Mouse (Mus musculus) embryo, embryonic 9.5 days (tissue): ENCODE results near the gene Oxa1l.

ENCODE experiments used
- DNase-seq: peaks from one replicate; pipeline ENCODE4 v3.0.0-alpha.2; 2017; ENCODE audit errors: extremely low spot score

Oxa1l gene

DNA sequence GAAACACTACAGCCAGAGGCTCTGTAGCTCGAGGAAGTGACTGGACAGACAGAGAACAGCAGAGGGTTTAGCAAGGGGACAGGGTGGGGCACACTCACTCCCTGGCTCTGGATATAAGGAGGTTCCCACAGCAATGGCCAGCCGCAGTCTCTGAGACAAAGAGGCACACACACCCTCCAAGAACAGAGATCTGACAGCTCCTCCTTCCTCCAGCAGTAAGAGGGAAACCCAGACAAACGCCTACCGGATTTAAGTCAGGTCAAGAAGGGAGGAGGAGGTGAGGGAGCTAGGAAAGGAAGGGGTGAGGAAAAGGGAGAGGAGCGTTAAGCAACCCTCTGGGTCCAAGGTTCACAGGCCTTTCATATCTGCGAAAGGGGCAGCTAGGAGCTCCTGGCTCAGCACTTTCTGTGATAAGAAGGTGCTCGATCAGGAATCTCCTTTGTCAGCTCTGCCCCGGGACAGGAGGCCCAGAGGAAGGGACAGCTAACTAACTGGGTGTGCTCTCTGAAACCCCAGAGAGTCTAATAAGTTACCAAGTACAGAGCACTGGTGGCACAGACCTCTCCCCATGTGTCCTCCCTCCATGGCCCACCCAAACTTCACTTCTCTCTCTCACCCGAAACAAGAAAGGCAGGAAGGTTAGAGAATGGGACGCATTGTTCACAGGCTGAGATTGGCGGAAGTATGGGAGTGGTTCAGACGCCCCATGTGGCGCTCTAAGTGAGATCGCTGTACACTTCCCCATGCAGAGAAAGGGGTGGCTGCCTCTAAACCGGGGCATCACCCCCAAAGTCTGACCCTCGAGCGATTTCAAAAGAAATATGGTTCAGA is 49.6 kb downstream of the Oxa1l start:
- DNase-seq, result no peak

DNA sequence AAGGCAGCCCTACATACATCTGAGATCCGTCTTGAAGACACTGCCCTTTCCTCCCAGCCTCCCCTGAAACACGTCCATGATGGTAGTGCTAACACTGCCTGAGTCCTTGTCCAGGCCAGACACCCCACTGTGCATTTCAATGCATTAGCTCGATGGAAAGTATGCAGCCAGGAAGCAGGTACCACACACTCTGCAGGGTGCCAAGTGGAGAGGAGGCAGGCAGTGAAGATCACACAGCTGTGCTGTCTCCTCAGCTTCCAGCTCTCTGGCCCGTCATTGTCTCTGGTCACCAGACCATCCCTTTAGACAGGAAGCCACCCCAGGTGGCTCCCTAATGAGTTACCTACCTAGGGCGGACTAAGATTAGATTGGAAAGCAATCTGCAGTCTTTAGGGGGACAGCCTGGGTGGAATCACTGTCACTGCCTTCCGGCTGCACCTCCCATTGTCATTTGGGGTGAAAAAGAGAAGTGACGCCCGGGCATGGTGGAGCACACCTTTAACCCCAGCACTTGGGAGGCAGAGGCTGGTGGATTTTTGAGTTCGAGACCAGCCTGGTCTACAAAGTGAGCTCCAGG is 51.5 kb downstream of the Oxa1l start:
- no peak for DNase-seq

DNA sequence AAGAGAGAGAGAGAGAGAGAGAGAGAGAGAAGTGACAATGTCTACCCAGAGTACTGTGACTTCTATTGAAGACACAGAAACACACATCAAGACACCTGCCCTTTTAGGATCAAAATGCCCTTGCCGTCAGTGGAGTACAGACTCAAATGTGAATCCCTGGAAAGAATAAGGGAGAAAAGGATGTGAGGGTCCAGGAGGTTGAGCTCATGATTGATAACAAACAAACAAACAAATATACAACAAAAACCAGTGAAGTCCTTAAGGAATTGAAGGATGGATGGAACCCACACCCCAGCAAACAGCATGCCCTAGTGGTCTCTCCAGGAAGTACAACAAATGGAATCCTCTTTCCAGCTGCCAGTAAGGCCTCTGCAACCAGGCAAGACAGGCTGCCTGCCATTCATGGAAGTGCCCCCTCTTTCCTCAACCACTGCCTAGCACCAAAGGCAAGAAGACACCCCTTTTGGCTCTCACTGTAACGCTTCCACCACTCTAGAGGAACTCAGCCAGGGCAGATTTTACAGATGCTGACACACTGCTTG is 52.1 kb downstream of the Oxa1l start:
- DNase-seq, result peak; percentile 67

DNA sequence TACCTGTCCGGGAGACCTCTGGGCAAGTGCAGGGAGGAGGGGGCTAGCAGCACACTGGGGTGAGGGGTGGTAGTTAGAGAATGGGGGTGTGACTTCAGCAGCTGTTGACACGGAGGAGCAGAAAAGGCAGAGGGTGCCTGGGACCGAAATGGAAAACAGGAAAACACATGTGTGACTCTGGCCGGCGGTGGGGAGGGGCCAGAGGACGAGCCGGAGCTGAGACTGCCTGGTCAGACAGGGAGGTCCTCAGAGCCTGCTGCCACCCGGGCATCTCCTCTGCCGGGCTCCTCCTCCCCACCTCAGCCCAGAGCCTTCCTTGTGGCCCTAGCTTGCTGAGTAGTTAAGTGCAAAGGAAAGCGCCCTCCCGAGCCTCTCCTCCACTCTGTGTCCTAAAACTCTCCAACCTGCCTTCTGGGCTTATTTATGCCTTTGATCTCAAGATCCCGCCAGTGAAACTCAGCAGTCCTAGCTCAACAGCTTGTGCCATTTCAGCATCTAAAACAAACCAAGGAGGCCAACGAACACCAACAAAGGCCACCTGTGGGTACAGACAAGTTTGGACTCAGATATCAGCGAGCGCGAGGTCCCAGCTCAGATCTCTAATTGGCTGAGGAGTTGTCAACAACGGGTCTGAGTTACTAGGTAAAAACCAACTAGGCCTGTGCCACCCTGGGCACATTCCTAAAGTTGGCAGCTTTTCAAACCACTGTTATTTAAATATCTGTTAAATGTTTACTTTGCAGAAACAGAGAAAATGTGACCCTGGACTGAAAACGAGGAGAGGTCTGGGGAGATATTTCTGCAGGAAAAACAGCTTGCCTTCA is 53.5 kb downstream of the Oxa1l start:
- DNase-seq, result no peak

DNA sequence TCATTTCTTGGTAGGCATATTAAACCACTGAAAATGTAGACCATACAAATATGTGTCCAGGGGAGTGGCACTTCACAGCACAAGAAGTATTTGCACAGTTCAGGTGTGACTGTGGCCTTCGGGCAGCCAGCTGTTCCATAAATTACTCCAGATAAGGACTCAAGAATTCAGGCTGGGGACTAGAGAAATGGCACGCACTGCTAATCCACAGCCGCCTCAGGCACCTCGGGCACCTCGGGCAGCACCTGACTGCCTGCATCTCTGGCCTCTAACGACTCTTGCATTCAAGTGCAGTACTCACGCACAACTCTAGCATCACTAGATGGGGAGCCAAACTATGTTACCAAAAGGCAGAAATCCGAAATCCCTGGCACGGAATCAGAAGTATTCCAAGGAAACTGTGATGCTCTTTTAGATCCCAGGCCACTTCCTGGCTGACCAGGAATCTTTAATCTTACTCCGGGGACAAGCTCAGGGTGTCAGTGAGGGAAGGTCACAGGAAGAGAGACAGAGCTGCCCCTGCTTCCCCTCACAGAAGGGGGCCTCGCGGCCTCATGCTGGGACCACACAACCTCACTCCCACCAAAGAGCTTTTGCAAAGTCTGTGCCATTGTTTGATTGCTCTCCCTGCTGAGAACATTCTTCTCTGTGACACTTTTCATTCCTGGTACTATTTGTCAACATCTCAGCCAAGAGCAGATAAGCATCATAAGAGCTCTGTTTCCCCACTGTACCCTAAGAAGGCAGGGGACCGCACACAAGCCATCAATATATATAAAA is 54.8 kb downstream of the Oxa1l start:
- DNase-seq, result no peak

DNA sequence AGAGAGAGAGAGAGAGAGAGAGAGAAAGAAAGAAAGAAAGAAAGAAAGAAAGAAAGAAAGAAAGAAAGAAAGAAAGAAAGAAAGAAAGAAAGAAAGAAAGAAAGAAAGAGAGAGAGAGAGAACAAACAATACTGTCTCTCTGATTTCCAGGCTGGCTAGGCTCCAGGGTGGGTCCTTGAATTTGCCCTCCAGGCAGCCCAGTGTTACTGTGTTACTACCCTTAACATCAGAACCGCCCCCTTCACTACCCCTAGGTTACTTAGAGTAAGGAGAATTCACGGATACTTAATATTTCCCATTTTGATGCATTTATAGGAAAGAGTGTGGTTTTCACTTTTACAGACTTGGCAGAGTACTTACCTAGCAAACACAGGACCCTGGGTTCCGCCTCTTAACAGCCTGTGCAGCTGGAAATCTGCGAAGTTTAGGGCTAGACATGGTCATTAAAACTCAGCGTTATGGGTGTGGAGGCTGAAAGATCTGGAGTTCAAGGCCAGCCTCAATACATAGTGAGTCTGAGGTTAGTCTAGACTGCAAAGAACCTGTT is 55.7 kb downstream of the Oxa1l start:
- no peak for DNase-seq

DNA sequence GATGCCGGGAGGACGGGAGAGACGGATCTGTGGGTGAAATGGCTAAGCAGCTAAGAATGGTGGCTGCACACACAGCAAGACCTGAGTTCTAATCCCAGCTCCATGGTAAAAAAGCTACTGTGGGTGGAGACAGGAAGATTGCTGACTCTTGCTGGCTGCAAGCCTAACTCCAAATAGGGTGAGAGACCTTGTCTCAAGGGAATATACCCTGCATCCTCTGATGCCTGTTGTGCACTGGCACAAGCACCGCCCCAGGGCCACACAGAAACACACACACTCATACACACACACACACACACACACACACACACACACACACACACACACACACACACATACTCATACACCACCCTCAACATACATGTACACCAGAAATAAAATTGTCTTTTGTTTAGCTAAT is 56.2 kb downstream of the Oxa1l start:
- DNase-seq, result no peak

DNA sequence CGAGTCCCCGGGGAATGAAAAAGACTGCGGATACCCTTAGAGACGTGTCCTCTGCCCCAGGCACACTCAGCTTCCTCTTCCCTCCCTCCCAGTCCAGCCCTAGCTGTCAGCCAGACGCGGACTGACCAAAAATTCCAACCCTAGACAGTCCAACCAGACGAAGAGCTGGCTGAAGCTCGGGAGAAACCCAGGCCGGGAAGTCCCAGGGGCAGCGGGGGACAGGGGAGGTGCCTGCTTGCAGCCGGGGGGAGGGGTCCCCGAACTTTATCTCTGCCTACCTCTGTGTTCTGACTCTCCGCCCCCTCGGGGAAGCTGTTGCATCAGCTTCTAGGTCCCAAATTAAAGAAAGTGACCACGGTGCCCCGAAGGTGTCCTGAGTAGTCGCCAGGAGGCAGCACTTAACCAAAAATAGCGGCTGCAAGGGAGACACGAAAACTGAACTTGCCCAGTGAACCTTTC is 57.0 kb downstream of the Oxa1l start, which contains the start of gene Slc7a7:
Gene Slc7a7 (minus strand): TSS at position 158 of the 459 bp plus-strand sequence.
- peak; percentile 62 for DNase-seq
